Mouse (Mus musculus) Muller cell, postnatal 12 days (primary cell): ENCODE measurements around the gene Sdccag8.

Experiments
- DNase-seq: peaks from one replicate; pipeline ENCODE4 v3.0.0-alpha.2; 2015; ENCODE audit errors: inconsistent ontology term

Sdccag8 gene

GRCm38 (mm10) chr1:177051366-177051963 lies 237.0 kb downstream of the Sdccag8 start:
- peak; percentile 37 for DNase-seq

GRCm38 (mm10) chr1:177054891-177055290 lies 240.4 kb downstream of the Sdccag8 start:
- no peak for DNase-seq

- DNase-seq, result peak; percentile 76
Observed at GRCm38 (mm10) chr1:177061761-177062160, 247.3 kb downstream of the Sdccag8 start.

- DNase-seq, result no peak
Observed at GRCm38 (mm10) chr1:177065732-177066131, 251.3 kb downstream of the Sdccag8 start.

- DNase-seq, result no peak
Observed at GRCm38 (mm10) chr1:177067123-177067646, 252.7 kb downstream of the Sdccag8 start.

- no peak for DNase-seq
Observed at GRCm38 (mm10) chr1:177069161-177069560, 254.7 kb downstream of the Sdccag8 start.
